Mouse (Mus musculus): ENCODE data around the gene Nicn1. TPM values are rescaled to one million over a fixed set of nuclear protein-coding genes. Genes with fewer than 3 reads are reported as not detected.

Nicn1 gene
- polyA plus RNA-seq, 1 experiment from 2014 or later, result 30.9 TPM

- ChIA-PET POLR2A (interaction anchor here (0.6 kb wide), 1 partner anchor 213 kb away, joined by 3 read pairs; no protein-coding TSS in a partner anchor), CTCF (interaction anchor here (0.9 kb wide), 1 partner anchor 10 kb away, joined by 3 read pairs; no protein-coding TSS in a partner anchor)
- TF ChIP-seq CTCF (IDR thresholded peaks at IDR 0.05), result no peak
- ATAC-seq, result no peak
- H3K27me3 ChIP-seq, result no peaks in the 10 kb centered on the region
- in situ Hi-C loops (cut with MboI; ENCODE audit: low pct_unique_long_range_greater_than_20kb), result no loop called here
- no peak for DNase-seq (ENCODE audit: low read depth, low spot score)
Observed at GRCm38 (mm10) chr9:108301853-108302252, 11.6 kb downstream of the Nicn1 start.

DNA sequence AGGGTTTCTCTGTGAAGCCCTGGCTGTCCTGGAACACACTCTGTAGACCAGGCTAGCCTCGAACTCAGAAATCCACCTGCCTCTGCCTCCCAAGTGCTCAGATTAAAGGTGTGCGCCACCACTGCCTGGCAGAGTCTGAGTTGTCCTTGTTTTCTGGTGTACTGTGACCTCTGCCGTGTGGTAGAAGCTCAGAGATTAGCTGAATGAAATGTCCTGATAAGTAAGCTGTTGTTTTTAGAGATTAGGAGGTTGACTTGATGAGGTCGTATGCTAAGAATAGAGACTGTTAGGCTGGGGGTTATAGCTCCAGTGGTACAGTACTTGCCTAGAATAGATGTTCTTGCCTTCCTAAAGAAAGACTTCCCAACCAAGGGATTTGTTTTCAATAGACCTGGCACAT lies 14.5 kb downstream of the Nicn1 start:
- no peak for ATAC-seq
- in situ Hi-C loops (cut with MboI; ENCODE audit: low pct_unique_long_range_greater_than_20kb), result loop anchor here (5.0 kb wide), 1 partner anchor 43 kb away; the partner anchor contains the start of gene Usp4
- ChIA-PET CTCF (interaction anchor here (0.6 to 3.6 kb wide), 3 partner anchors 10 to 14 kb away, joined by 3 to 9 read pairs (median 3); partner anchors contain the start of gene Nicn1), POLR2A (interaction anchor here (0.7 kb wide), 1 partner anchor 12 kb away, joined by 3 read pairs; no protein-coding TSS in a partner anchor)
- DNase-seq (ENCODE audit: low read depth, low spot score), result no peak
- no peaks in the 10 kb centered on the region for H3K27me3 ChIP-seq
- TF ChIP-seq CTCF (IDR thresholded peaks at IDR 0.05), result no peak

DNA sequence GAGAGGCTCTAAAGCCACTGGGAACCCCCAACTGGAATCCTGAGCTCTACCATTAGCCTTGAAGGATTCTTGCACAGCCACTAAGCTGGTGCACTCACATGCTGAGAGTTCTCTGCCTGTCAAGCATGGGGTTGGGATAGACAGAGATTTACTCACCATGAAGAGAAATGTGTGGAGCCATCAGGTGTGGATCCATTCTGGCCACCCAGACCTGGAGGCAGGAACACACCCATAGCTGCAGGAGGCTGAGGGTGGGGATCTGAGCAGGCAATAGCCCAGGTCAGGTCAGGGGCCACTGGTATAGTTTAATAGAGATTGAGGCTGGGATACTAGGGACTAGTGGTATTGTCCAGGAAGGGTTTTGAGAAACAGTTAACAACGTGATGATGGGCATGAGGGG lies 14.9 kb downstream of the Nicn1 start:
- ATAC-seq (no peak), DNase-seq (ENCODE audit: low read depth, low spot score) (no peak)
- TF ChIP-seq CTCF (IDR thresholded peaks at IDR 0.05), result no peak
- in situ Hi-C loops (cut with MboI; ENCODE audit: low pct_unique_long_range_greater_than_20kb), result loop anchor here (5.0 kb wide), 1 partner anchor 42 kb away; the partner anchor contains the start of gene Usp4
- CTCF ChIA-PET, result interaction anchor here (3.6 kb wide), 1 partner anchor 10 kb away, joined by 9 read pairs; no protein-coding TSS in a partner anchor
- POLR2A ChIA-PET, result interaction anchor here (0.6 to 1.1 kb wide), 3 partner anchors 38 to 45 kb away, joined by 3 to 4 read pairs (median 3); no protein-coding TSS in a partner anchor
- no peaks in the 10 kb centered on the region for H3K27me3 ChIP-seq

- ATAC-seq (peak; percentile 92), DNase-seq (ENCODE audit: low read depth, low spot score) (peak; percentile 100)
- ChIA-PET CTCF (interaction anchor here (3.6 kb wide), 1 partner anchor 11 kb away, joined by 9 read pairs; no protein-coding TSS in a partner anchor), POLR2A (interaction anchor here (0.6 to 1.2 kb wide), 5 partner anchors 12 to 44 kb away, joined by 3 to 4 read pairs (median 3); no protein-coding TSS in a partner anchor)
- H3K27me3 ChIP-seq, result no peaks in the 10 kb centered on the region
- in situ Hi-C loops (cut with MboI; ENCODE audit: low pct_unique_long_range_greater_than_20kb), result loop anchor here (5.0 kb wide), 1 partner anchor 41 kb away; the partner anchor contains the start of gene Usp4
- no peak for TF ChIP-seq CTCF (IDR thresholded peaks at IDR 0.05)
Observed at GRCm38 (mm10) chr9:108305629-108306520, 15.6 kb downstream of the Nicn1 start, which contains the start of the genes Rhoa and Tcta. Gene Rhoa (plus strand): TSS chr9:108306129. Gene Tcta (minus strand): TSS chr9:108306160.

GRCm38 (mm10) chr9:108306571-108306980 lies 16.3 kb downstream of the Nicn1 start:
- no peak for DNase-seq (ENCODE audit: low read depth, low spot score)
- in situ Hi-C loops (cut with MboI; ENCODE audit: low pct_unique_long_range_greater_than_20kb), result loop anchor here (5.0 kb wide), 1 partner anchor 41 kb away; the partner anchor contains the start of gene Usp4
- no peak for TF ChIP-seq CTCF (IDR thresholded peaks at IDR 0.05)
- ChIA-PET POLR2A (interaction anchor here (1.0 to 1.2 kb wide), 2 partner anchors 12 to 15 kb away, joined by 3 read pairs; no protein-coding TSS in a partner anchor), CTCF (no interaction called here)
- ATAC-seq, result peak; percentile 60
- no peaks in the 10 kb centered on the region for H3K27me3 ChIP-seq

DNA sequence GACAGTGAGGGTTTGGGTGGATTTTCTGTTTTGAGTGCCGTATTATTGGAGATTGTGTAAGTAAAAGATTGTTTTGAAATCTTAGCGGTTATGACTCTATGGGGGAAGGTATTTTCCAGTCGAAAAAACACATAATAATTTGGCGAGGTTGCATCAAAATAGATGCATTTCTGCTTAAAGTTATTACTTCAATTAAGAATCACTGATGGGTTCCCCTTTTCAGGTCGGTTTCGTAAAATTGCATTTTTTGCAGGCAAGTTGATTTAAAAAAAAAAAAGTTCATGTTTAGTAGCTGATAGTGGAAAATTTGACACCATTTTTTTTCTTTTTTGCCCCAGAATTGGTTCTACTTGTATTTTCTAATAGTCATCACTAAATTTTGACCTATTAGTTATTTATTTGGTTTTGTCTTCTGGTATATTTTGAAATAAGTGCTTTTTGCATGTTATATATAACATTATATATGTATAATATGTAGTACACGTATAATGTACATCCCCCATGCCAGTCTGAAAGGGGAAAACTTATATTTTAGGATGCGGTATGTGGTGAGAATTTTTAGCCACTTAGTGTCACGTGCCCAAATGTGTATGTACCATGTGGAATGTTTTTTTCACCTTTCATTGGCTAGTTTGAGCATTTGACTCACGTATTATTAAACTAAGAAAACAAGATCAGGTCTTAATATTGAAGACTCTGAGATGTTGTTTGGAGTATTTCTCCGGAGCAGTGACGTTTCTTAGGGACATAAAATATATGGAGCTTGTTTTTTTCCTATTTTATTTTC lies 17.0 kb downstream of the Nicn1 start:
- DNase-seq (ENCODE audit: low read depth, low spot score) (no peak), ATAC-seq (no peak)
- ChIA-PET POLR2A (interaction anchor here (0.7 kb wide), 1 partner anchor 27 kb away, joined by 4 read pairs; no protein-coding TSS in a partner anchor), CTCF (no interaction called here)
- H3K27me3 ChIP-seq, result no peaks in the 10 kb centered on the region
- in situ Hi-C loops (cut with MboI; ENCODE audit: low pct_unique_long_range_greater_than_20kb), result loop anchor here (5.0 kb wide), 1 partner anchor 40 kb away; the partner anchor contains the start of gene Usp4
- TF ChIP-seq CTCF (IDR thresholded peaks at IDR 0.05), result no peak

DNA sequence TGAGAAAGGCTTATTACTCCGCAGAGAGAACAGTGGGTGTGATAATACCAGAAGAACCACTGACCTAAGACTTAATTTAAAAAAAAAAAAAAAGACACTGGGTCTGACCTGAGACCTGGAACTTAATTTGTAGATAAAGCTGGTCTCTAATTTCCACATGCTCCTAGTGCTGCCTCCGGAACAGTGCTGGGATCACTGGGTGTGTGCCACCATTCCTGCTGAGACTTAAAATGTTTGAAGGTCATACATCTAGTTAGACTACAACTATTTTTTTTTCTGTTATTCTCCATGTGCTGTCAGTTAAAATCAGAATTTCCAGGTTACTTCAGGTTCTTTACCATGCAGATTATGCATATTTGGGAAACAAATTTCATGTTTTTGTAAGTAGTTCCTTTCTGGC lies 17.9 kb downstream of the Nicn1 start:
- no peak for TF ChIP-seq CTCF (IDR thresholded peaks at IDR 0.05)
- DNase-seq (ENCODE audit: low read depth, low spot score), result no peak
- ATAC-seq, result no peak
- in situ Hi-C loops (cut with MboI; ENCODE audit: low pct_unique_long_range_greater_than_20kb), result loop anchor here (5.0 kb wide), 1 partner anchor 39 kb away; the partner anchor contains the start of gene Usp4
- ChIA-PET POLR2A (interaction anchor here (0.5 to 2.4 kb wide), 5 partner anchors 12 to 264 kb away, joined by 3 to 9 read pairs (median 4); no protein-coding TSS in a partner anchor), CTCF (interaction anchor here (0.8 to 1.8 kb wide), 2 partner anchors 13 to 23 kb away, joined by 3 read pairs; no protein-coding TSS in a partner anchor)
- H3K27me3 ChIP-seq, result no peaks in the 10 kb centered on the region

DNA sequence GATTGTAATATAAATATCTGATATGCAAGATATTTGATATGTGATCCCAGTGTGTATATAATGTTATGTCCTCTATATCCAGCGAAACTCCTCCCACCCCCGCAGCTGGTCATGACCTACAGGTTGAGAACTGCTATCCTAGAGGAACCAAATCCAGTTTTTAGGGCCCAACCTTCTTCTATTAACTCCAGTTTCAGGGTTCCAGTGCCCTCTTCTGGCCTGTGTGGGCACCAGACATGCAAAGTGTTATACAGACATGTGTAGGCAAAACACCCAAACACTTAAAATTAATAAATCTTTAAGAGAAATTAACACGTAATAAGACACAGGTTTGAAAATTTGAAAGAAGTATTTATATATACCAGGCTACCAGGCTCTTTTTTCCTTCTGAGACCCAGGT lies 27.3 kb downstream of the Nicn1 start:
- in situ Hi-C loops (cut with MboI; ENCODE audit: low pct_unique_long_range_greater_than_20kb), result no loop called here
- DNase-seq (ENCODE audit: low read depth, low spot score) (no peak), ATAC-seq (no peak)
- TF ChIP-seq CTCF (IDR thresholded peaks at IDR 0.05), result peak; percentile 58
- H3K27me3 ChIP-seq, result no peaks in the 10 kb centered on the region
- ChIA-PET POLR2A (interaction anchor here (0.6 to 1.0 kb wide), 2 partner anchors 11 to 164 kb away, joined by 3 read pairs; partner anchors contain the start of genes Rhoa and Tcta), CTCF (interaction anchor here (1.3 to 1.4 kb wide), 2 partner anchors 8 to 20 kb away, joined by 3 read pairs; no protein-coding TSS in a partner anchor)

DNA sequence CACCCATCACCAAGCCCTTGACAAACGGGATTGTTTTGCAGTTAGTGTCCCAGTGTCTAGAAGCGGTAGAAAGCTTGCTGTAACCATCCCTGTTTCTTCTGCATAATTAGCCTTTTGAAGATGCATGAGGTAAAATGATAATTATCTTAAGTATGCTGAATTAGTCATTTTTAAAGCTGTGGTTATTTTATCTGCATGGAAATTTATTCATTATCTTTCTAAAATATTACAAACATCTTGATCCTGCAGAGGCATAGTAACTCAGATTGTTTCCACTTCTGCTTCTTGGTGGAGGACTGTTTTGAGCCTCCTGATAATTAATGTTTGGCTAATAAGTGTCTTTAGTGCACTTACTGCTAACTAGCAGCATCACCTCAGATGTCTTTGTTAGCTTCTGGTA lies 28.2 kb downstream of the Nicn1 start:
- CTCF ChIA-PET, result interaction anchor here (1.3 to 1.4 kb wide), 2 partner anchors 8 to 21 kb away, joined by 3 read pairs; no protein-coding TSS in a partner anchor
- POLR2A ChIA-PET, result interaction anchor here (0.9 to 1.0 kb wide), 2 partner anchors 8 to 12 kb away, joined by 3 read pairs; partner anchors contain the start of genes Rhoa and Tcta
- DNase-seq (ENCODE audit: low read depth, low spot score) (no peak), ATAC-seq (no peak)
- no peak for TF ChIP-seq CTCF (IDR thresholded peaks at IDR 0.05)
- in situ Hi-C loops (cut with MboI; ENCODE audit: low pct_unique_long_range_greater_than_20kb), result no loop called here
- no peaks in the 10 kb centered on the region for H3K27me3 ChIP-seq
